Mouse (Mus musculus): ENCODE measurements around the gene Pigq. TPM values are rescaled to one million over a fixed set of nuclear protein-coding genes. Genes with fewer than 3 reads are reported as not detected.

The Pigq gene
- total and polyA plus RNA-seq, 2 experiments: 11.5 to 52.5 TPM

DNA sequence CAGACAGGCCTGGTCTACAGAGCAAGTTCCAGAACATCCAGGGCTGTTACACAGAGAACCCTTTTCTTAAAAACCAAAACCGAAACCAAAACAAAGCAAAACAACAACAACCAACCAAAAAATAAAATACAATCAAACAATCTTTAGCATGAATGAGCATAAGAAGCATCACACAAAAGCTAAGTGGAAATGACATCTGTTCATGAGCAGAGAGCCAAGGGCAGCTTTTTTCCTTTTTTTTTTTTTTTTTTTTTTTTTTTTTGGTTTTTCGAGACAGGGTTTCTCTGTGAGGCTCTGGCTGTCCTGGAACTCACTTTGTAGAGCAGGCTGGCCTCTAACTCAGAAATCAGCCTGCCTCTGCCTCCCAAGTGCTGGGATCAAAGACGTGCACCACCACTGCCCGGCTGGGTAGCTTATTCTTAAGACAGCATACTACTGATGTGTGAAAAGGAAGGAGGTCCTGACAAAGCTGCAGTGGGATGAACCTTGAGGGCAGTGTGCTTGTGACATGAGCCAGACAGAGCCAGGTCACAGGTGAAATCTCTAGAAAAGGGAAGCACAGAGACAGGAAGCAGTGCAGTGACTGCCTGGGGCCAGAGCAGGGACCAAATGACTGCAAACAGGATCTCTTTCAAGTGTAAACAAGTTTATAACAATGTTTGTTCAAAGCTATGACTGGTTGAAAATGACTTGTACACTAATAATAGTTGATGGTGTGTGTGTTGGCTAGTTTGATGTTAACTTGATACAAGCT is 26.4 kb upstream of the Pigq start:
- no peaks in the 10 kb centered on the region for H3K27me3 ChIP-seq (ENCODE audit: control insufficient read depth, insufficient read depth, low read length)
- H3K4me1 ChIP-seq (ENCODE audit: control insufficient read depth, insufficient read depth, low read length): peaks cover 4% of the 10 kb centered on the region
- peaks cover 19% of the 10 kb centered on the region for H3K79me2 ChIP-seq (ENCODE audit: control insufficient read depth, insufficient read depth, low read length)
- no peak for DNase-seq (ENCODE audit: extremely low read depth, low read depth, low spot score)
- no peak overlapping the region for H3K9ac ChIP-seq (ENCODE audit: low read depth, low read length)
- H3K36me3 ChIP-seq (ENCODE audit: control insufficient read depth, insufficient read depth, low read length): no peaks in the 10 kb centered on the region
- H3K4me3 ChIP-seq (ENCODE audit: insufficient read depth, low read depth, low read length): no peak overlapping the region
- WGBS: 74% methylated on average over 4 of the region's 4 CpGs
- no peak overlapping the region for H3K27ac ChIP-seq (replicated peaks; ENCODE audit: insufficient read depth, low read depth, low read length)
- no peak for TF ChIP-seq POLR2A (IDR thresholded peaks at IDR 0.05; ENCODE audit: extremely low read depth, insufficient read depth, low read length)
- no peak for TF ChIP-seq CTCF (IDR thresholded peaks at IDR 0.05; ENCODE audit: low read depth, low read length)

DNA sequence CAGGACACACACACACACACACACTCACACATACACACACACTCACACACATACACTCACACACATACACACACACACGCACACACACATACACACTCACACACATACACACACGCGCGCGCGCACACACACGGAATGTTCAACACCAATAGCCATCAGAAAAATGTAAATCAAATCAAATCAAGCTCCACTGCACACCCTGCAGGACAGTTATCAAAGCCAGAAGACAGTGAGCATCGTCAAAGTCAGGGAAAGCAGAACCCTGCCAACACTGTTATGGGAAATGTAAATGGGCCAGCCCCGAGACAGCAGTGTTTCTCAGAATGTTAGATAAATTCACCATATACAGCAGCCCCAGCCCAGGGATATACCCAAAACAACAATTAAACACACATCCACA is 25.7 kb upstream of the Pigq start:
- Histone ChIP-seq H3K9ac (ENCODE audit: low read depth, low read length) (no peak overlapping the region), H3K79me2 (ENCODE audit: control insufficient read depth, insufficient read depth, low read length) (peaks cover 19% of the 10 kb centered on the region), H3K27me3 (ENCODE audit: control insufficient read depth, insufficient read depth, low read length) (no peaks in the 10 kb centered on the region), H3K4me1 (ENCODE audit: control insufficient read depth, insufficient read depth, low read length) (peaks cover 4% of the 10 kb centered on the region), H3K27ac (replicated peaks; ENCODE audit: insufficient read depth, low read depth, low read length) (no peak overlapping the region), H3K36me3 (ENCODE audit: control insufficient read depth, insufficient read depth, low read length) (no peaks in the 10 kb centered on the region), H3K4me3 (ENCODE audit: insufficient read depth, low read depth, low read length) (no peak overlapping the region)
- TF ChIP-seq CTCF (IDR thresholded peaks at IDR 0.05; ENCODE audit: low read depth, low read length): no peak
- TF ChIP-seq POLR2A (IDR thresholded peaks at IDR 0.05; ENCODE audit: extremely low read depth, insufficient read depth, low read length): no peak
- DNase-seq (ENCODE audit: extremely low read depth, low read depth, low spot score): no peak
- 88% methylated on average over 9 of the region's 9 CpGs for WGBS

DNA sequence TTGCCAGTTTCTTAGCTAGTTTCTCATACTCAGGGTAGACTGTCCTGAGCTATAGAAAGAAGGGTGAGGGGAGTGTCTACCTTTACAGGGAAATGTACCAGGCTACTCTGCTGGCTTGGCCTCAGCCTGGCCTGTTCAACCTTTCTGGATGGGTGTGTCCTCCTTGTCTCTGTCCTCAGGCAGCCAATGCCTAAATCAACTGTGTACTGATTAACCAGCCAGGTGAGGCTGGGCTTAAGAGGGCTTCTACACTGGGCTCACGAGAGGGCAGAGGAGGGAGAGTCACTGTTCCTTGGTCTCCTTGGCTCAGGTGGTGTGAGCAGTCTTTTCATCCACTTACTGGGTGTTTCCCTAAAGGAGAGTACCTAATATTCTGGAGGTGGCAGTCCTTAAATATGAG is 23.4 kb upstream of the Pigq start:
- Histone ChIP-seq H3K27ac (replicated peaks; ENCODE audit: insufficient read depth, low read depth, low read length) (no peak overlapping the region), H3K4me3 (ENCODE audit: insufficient read depth, low read depth, low read length) (no peak overlapping the region), H3K79me2 (ENCODE audit: control insufficient read depth, insufficient read depth, low read length) (peaks cover 11% of the 10 kb centered on the region), H3K36me3 (ENCODE audit: control insufficient read depth, insufficient read depth, low read length) (no peaks in the 10 kb centered on the region), H3K4me1 (ENCODE audit: control insufficient read depth, insufficient read depth, low read length) (peaks cover 4% of the 10 kb centered on the region), H3K9ac (ENCODE audit: low read depth, low read length) (no peak overlapping the region), H3K27me3 (ENCODE audit: control insufficient read depth, insufficient read depth, low read length) (no peaks in the 10 kb centered on the region)
- no peak for TF ChIP-seq CTCF (IDR thresholded peaks at IDR 0.05; ENCODE audit: low read depth, low read length)
- TF ChIP-seq POLR2A (IDR thresholded peaks at IDR 0.05; ENCODE audit: extremely low read depth, insufficient read depth, low read length): no peak
- peak; percentile 65 for DNase-seq (ENCODE audit: extremely low read depth, low read depth, low spot score)
- WGBS: 21% methylated on average over 1 of the region's 1 CpGs

DNA sequence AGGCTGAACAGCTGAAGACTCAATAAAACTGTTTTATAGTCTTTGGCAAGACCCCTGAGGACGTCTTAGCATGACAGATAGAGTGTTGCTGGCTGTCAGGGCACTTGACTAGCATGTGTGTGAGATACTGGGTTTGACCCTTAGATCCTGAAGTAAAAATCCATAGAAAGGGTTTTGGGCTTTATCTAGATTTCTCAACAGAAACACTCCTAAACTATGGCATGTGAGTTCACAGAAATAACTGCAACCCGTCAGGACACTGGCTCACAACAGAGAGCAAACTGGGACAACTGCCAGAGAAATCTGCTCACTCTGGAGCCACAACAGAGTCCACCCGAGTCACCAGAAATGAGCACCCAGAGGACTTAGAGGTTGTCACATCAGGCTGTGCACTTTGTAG is 22.9 kb upstream of the Pigq start:
- 22% methylated on average over 3 of the region's 3 CpGs for WGBS
- no peaks in the 10 kb centered on the region for H3K36me3 ChIP-seq (ENCODE audit: control insufficient read depth, insufficient read depth, low read length)
- H3K9ac ChIP-seq (ENCODE audit: low read depth, low read length): no peak overlapping the region
- DNase-seq (ENCODE audit: extremely low read depth, low read depth, low spot score): peak; percentile 61
- TF ChIP-seq POLR2A (IDR thresholded peaks at IDR 0.05; ENCODE audit: extremely low read depth, insufficient read depth, low read length): no peak
- no peaks in the 10 kb centered on the region for H3K27me3 ChIP-seq (ENCODE audit: control insufficient read depth, insufficient read depth, low read length)
- peaks cover 6% of the 10 kb centered on the region for H3K79me2 ChIP-seq (ENCODE audit: control insufficient read depth, insufficient read depth, low read length)
- no peak overlapping the region for H3K4me3 ChIP-seq (ENCODE audit: insufficient read depth, low read depth, low read length)
- peaks cover 4% of the 10 kb centered on the region for H3K4me1 ChIP-seq (ENCODE audit: control insufficient read depth, insufficient read depth, low read length)
- H3K27ac ChIP-seq (replicated peaks; ENCODE audit: insufficient read depth, low read depth, low read length): no peak overlapping the region

- Histone ChIP-seq H3K36me3 (ENCODE audit: control insufficient read depth, insufficient read depth, low read length) (no peaks in the 10 kb centered on the region), H3K4me1 (ENCODE audit: control insufficient read depth, insufficient read depth, low read length) (peaks cover 4% of the 10 kb centered on the region), H3K79me2 (ENCODE audit: control insufficient read depth, insufficient read depth, low read length) (no peaks in the 10 kb centered on the region), H3K9ac (ENCODE audit: low read depth, low read length) (no peak overlapping the region), H3K27ac (replicated peaks; ENCODE audit: insufficient read depth, low read depth, low read length) (no peak overlapping the region), H3K4me3 (ENCODE audit: insufficient read depth, low read depth, low read length) (no peak overlapping the region), H3K27me3 (ENCODE audit: control insufficient read depth, insufficient read depth, low read length) (no peaks in the 10 kb centered on the region)
- TF ChIP-seq CTCF (IDR thresholded peaks at IDR 0.05; ENCODE audit: low read depth, low read length) (no peak), POLR2A (IDR thresholded peaks at IDR 0.05; ENCODE audit: extremely low read depth, insufficient read depth, low read length) (no peak)
- 85% methylated on average over 7 of the region's 7 CpGs for WGBS
- DNase-seq (ENCODE audit: extremely low read depth, low read depth, low spot score): no peak
Measured at GRCm38 (mm10) chr17:25964271-25964670, 19.5 kb upstream of the Pigq start.

DNA sequence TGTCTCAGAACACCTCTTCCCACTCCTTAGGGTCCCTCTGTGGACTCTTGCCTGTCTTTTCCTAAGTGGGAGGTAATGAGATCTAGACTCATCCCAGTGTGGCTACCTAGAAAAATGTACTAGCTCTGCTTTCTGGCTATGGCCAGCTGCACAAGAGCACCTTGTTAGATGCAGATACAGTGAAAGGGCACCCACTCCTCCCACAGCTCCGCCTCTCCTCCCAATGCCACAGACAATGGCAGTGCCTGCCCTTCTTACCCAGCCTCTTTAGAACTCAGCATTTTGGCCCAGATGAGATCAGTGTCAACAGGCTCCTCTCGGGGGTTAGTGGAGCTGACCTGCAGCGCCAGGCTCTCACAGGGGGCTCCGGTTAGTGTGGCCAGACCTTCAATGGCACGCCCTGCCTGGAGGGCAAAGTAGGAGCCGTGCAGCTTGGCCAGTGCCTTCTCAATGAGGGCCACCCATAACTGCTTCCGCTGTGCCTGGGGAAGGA is 17.7 kb upstream of the Pigq start:
- Histone ChIP-seq H3K36me3 (ENCODE audit: control insufficient read depth, insufficient read depth, low read length) (no peaks in the 10 kb centered on the region), H3K27me3 (ENCODE audit: control insufficient read depth, insufficient read depth, low read length) (no peaks in the 10 kb centered on the region), H3K4me3 (ENCODE audit: insufficient read depth, low read depth, low read length) (no peak overlapping the region), H3K27ac (replicated peaks; ENCODE audit: insufficient read depth, low read depth, low read length) (no peak overlapping the region), H3K9ac (ENCODE audit: low read depth, low read length) (no peak overlapping the region), H3K4me1 (ENCODE audit: control insufficient read depth, insufficient read depth, low read length) (no peaks in the 10 kb centered on the region), H3K79me2 (ENCODE audit: control insufficient read depth, insufficient read depth, low read length) (no peaks in the 10 kb centered on the region)
- DNase-seq (ENCODE audit: extremely low read depth, low read depth, low spot score): no peak
- TF ChIP-seq CTCF (IDR thresholded peaks at IDR 0.05; ENCODE audit: low read depth, low read length): no peak
- 93% methylated on average over 7 of the region's 7 CpGs for WGBS

Measured in liver, adult 2 months (tissue).